Mouse (Mus musculus): ENCODE data around the gene Wdr13.

DNA sequence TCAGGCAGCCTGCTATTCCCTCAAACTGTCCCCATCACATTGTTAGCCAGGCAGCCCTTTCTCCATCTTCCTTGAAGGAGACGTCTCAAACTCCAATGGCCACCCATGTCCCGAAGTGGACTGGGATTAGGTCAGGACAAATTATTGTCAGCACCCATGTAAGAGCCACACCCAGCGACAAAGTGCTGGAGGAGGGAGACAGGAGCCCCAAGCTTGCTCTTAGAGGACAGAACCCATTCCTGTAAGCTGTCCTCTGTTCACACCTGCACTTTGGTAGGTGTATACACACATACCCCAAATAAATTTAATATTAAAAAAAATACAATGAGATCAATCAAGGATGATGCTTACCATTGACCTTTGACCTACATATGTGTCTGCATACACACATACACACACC is 57.6 kb downstream of the Wdr13 start:
- TF ChIP-seq CTCF (conservative IDR thresholded peaks at IDR 0.05; ENCODE audit: low read length) = no peak
- no peak for TF ChIP-seq POU5F1 (IDR thresholded peaks at IDR 0.05; ENCODE audit: borderline replicate concordance, low read length)
- no peak for TF ChIP-seq NANOG (IDR thresholded peaks at IDR 0.05; ENCODE audit: borderline replicate concordance, low read length)
